Mouse (Mus musculus): ENCODE measurements around the gene Camkmt. TPM values are rescaled to one million over a fixed set of nuclear protein-coding genes. Genes with fewer than 3 reads are reported as not detected.

The Camkmt gene
- total RNA-seq, 4 experiments from 2014 or later: 8.1 to 13.6 (median 10.7) TPM

DNA sequence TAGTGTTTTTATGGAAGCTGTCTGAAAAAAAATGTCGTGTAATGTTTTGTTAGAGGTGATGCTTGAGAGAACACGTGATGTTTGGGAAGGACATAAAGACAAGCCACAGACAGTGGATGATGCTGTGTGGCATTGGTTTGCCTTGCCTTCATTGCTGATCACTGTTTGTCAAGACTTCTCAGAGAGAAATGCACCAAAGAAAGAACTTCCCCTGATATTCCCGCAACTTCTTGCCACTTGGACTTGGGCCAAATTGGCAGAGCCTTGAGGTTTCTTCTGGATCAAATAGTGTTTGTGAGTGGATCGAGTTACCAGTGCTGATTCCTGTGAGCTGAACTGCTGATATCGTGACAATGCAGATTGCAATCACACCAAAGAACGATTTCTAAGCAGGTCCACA is 405.5 kb downstream of the Camkmt start:
- no peak for DNase-seq

DNA sequence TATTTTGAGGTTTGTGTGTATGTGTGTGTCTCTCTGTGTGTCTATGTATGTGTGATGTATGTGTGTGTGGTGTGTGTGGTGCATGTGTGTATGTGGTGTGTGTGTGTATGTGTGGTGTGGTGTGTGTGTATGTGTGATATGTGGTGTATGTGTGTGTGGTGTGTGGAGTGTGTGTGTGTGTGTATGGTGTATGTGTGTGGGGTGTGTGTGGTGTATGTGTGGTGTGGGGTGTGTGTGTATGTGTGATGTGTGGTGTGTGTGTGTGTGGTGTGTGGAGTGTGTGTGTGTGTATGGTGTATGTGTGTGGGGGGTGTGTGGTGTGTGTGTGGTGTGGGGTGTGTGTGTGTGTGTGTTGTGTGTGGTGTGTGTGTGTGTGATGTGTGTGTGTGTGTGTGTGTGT is 414.5 kb downstream of the Camkmt start:
- no peak for DNase-seq

DNA sequence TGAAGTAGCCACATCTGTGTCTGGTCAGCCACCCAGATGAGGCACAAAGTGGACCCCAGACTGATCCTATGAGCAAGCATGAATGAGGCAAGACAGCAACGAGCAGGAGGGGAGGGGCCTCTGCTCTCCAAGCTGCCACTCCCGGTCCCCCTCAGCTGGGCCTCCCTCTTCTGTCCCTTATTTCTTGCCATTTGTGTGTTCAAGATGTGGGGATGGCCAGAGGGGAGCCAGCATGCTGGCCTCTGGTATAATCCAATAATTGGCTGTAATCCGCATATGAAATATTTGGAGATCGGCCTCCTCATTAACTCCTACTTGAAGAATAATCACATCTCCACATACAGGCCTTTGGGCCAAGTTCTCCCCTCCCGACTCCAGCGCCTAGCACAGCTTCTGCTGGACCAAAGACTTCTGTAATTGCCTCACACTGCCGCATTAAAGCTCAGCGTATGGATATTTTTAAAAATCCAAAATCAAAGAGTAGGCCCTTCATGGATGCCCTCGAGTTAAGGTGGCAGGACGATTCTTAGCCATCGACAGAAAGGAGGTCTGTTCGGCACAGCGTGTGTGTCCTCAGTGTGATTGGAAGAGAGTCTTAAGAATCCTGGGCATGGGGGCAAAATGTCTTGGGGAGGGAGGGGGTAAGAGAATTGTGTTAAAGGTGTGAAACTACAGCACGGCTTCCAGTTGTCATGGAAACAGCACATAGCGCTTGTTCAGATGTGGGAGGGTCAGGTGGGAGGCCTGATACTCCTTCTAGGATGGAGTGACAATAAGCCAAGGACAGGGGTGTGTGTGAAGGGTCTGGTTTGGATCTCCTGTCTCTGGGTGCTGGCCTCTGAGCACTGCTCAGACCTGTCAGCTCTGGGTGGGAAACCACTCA is 416.1 kb downstream of the Camkmt start:
- no peak for DNase-seq

DNA sequence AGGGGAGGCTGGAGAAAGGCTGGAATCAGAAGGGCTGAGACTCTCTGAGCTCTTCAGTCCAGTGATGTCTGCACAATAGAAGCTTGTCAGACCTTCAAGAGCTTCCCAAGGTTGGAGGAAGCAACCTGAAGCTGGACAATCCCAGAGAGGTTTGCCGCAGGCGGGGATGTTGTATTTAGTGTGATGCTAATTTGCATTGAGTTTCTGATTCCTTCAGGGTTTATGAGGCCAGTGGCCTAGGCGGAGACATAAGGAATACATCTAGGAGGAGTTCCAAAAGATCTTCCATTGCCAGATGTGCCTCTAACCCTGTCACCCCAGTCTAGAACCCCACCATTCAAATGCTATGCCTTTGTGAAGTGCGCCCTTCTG is 416.7 kb downstream of the Camkmt start:
- DNase-seq: no peak

Other genes starting within 250 kb of the Camkmt start
- gene Ppm1b, start 133.8 kb upstream of the Camkmt start, total RNA-seq (2022): 100 to 1,000 TPM; 119 to 138 (median 130) TPM
- under 1 TPM; 0.32 to 0.95 (median 0.62) TPM for gene Slc3a1, start 62.2 kb upstream of the Camkmt start, total RNA-seq (2022)
- gene Prepl, start 311 bp upstream of the Camkmt start, total RNA-seq (2022): 10 to 100 TPM; 42.9 to 59.3 (median 51.7) TPM